Mouse (Mus musculus) bone marrow, adult 2 months (tissue): ENCODE measurements around the gene Ndufaf2. TPM values are rescaled to one million over a fixed set of nuclear protein-coding genes. Genes with fewer than 3 reads are reported as not detected.

Experiments used
- H3K27ac ChIP-seq: fragments of 200-500 bp; 2 replicates; pipeline ENCODE4 v1.5.1; 2012; ENCODE audit warnings: low read depth, mild to moderate bottlenecking, control low read depth, inconsistent platforms, low read length; ENCODE audit not compliant: control insufficient read depth, poor library complexity, insufficient read depth
- H3K4me1 ChIP-seq: fragments of 200-500 bp; 2 replicates; pipeline ENCODE4 v1.6.1; 2011; ENCODE audit warnings: low read length; ENCODE audit not compliant: control insufficient read depth, insufficient read depth
- H3K4me3 ChIP-seq: fragments of 200-500 bp; replicated peaks from 2 replicates; pipeline ENCODE3; 2011; ENCODE audit warnings: mild to moderate bottlenecking, low read depth, low read length, control low read depth; ENCODE audit not compliant: control insufficient read depth
- CTCF ChIP-seq: fragments of 200-500 bp; IDR thresholded peaks from 2 replicates; pipeline ENCODE4 v1.5.1; 2011; ENCODE audit warnings: low read length, control low read depth; ENCODE audit not compliant: control insufficient read depth, insufficient read depth
- POLR2A ChIP-seq: fragments of 200-500 bp; IDR thresholded peaks from 2 replicates; pipeline ENCODE4 v1.6.1; 2011; ENCODE audit warnings: low read depth, mild to moderate bottlenecking, control low read depth, low read length, borderline replicate concordance; ENCODE audit not compliant: control insufficient read depth
- WGBS: fragments of 180-500 bp; shearing (Covaris S2); methylation state at CpG from one replicate; pipeline ENCODE4 v1.1.7; 2018; 5-methylcytosine and 5-hydroxymethylcytosine counted together
- polyA plus RNA-seq: library from polyadenylated mRNA; stranded (reverse); fragments of >200 nt; gene quantifications from 2 replicates; pipeline ENCODE4 v1.2.4, GENCODE M21; 2011; ENCODE audit warnings: low replicate concordance; ENCODE audit not compliant: missing spikeins, insufficient read depth, insufficient read length

The Ndufaf2 gene
- polyA plus RNA-seq, result 15.9 and 20.7 TPM in 2 replicates

DNA sequence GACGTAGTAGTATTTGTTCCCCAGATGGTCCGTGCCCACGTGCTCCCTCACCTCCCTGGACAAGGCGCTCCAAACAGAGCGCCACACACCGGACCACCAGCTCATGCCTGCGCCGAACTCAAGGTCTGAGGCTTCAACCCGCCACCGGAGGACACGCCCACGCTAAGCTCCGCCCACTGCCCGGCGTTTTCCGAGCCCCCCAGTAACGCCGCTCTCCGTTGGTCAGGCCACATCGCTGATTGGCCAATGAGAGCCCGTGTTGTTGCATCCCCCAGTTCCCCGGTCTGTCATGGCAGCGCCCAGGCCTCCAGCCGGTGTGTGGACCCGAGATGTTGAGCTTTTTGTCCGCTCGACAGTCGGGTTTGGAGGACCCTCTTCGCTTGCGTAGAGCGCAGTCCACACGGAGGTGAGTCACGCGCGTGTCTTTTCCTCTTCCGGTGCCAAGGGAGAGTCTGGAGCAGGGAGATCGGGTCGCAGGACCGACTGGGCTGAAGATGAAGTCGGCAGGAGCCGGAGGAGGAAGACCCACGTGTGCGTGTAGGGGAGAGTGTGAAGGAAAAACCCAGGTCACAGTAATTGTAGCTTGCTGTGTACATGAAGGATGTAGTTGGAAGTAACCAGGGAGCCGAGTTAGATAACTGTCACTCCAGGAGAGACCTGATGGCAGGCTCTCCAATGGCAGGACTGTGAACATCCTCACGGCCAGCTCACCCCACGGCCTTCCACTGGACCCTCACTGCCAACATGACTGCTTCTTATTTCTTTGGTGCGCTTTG is at the start of gene Ndufaf2, which contains the start of gene Ercc8:
Gene Ndufaf2, minus strand, starts transcription at position 159 of the 776 bp plus-strand sequence.
Gene Ercc8, plus strand, starts transcription at position 267 of the 776 bp plus-strand sequence.
- peak within 1 kb of the TSS; percentile 96 for H3K4me3 ChIP-seq
- TF ChIP-seq POLR2A (peak; percentile 43; the same call in 1 of the 2 replicates), CTCF (peak; percentile 5; the same call in 1 of the 2 replicates)
- WGBS, result under 1% methylated on average over 47 of the region's 47 CpGs
- no peaks in the 10 kb centered on the region; the same call in 1 of the 2 replicates for H3K4me1 ChIP-seq
- no peak within 1 kb of the TSS for H3K27ac ChIP-seq

DNA sequence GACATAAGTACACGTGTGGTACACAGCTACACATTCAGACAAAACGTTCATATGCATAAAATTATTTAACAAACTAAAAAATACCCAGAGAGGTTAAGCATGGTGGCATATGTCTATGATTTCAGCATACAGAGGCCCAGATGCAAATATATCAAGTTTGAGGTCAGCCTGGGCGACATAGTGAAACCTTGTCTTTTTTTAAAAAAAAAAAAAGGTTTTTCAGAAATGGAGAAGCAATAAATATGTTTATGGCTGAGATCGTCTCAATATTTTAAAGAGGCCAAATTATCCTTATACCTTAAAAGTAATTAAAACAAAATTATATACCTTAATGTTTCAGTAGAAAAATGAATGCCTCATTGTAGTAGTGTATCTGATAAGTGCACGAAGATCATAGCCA is 49.7 kb upstream of the Ndufaf2 start:
- Histone ChIP-seq H3K4me3 (no peak overlapping the region), H3K27ac (no peak overlapping the region), H3K4me1 (no peaks in the 10 kb centered on the region; the same call in none of the 2 replicates)
- WGBS, result 69% methylated on average over 5 of the region's 5 CpGs
- no peak for TF ChIP-seq POLR2A

DNA sequence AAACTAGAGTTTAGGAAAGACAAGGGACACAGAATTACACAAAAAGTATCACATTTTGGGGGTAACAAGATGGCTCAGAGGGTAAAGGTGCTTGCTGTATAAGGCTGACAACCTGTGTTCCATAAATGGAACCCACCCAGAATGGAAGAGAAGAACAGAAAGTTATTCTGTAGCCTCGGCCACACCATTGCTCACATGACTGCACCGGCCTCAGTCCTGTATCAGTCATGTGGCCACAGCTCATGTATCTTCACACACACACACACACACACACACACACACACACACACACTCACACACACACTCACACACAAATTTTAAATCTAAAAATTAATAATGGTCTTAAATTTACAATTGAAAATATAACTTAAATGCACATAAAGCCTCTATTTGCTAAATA is 49.0 kb upstream of the Ndufaf2 start:
- H3K27ac ChIP-seq, result no peak overlapping the region
- 84% methylated on average over 2 of the region's 2 CpGs for WGBS
- H3K4me3 ChIP-seq, result no peak overlapping the region
- H3K4me1 ChIP-seq, result no peaks in the 10 kb centered on the region; the same call in none of the 2 replicates
- TF ChIP-seq CTCF, result no peak
- no peak for TF ChIP-seq POLR2A

DNA sequence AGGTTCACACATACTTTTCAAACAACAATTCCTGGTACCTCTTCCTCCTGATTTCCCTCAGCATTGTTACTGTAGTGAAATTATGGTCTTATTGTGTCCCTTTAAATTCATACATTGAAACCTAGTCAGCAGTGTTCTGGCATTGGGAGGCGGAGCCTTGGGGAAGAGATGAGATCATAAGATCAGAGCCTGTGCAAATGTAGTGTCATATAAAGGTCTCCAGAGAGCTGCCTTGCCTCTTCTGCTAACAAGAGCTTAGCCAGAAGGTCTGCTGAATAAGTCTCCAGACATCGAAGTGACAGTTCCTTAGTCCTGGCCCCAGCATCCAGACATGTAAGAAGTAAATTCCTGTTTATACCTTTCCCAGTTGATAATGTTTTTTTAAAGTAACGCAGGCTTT is 46.4 kb upstream of the Ndufaf2 start:
- no peaks in the 10 kb centered on the region for H3K4me1 ChIP-seq
- WGBS, result 82% methylated on average over 3 of the region's 3 CpGs
- no peak overlapping the region for H3K4me3 ChIP-seq
- H3K27ac ChIP-seq, result no peak overlapping the region
- TF ChIP-seq CTCF, result no peak
- no peak for TF ChIP-seq POLR2A

DNA sequence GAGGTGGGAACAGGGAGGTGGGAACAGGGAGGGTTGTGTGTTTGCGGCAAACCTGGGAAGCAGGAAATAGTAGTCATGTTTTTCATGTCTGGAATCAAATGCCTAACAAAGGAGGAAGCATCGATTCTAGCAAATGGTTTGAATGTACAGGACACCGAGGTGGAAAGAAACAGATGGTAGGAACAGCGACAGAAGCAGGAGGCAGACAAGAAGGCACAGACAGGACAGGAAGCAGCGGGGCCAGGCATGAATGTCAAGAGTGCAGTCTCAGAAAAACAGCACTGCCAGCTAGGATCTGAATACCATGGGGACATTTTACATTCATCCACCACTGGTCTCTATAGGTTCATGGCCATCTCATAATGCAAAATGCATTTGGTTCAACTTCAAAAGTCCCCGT is 37.1 kb upstream of the Ndufaf2 start:
- H3K4me1 ChIP-seq, result no peaks in the 10 kb centered on the region
- no peak overlapping the region for H3K4me3 ChIP-seq
- no peak for TF ChIP-seq CTCF
- no peak for TF ChIP-seq POLR2A
- WGBS, result 83% methylated on average over 6 of the region's 6 CpGs
- no peak overlapping the region for H3K27ac ChIP-seq

DNA sequence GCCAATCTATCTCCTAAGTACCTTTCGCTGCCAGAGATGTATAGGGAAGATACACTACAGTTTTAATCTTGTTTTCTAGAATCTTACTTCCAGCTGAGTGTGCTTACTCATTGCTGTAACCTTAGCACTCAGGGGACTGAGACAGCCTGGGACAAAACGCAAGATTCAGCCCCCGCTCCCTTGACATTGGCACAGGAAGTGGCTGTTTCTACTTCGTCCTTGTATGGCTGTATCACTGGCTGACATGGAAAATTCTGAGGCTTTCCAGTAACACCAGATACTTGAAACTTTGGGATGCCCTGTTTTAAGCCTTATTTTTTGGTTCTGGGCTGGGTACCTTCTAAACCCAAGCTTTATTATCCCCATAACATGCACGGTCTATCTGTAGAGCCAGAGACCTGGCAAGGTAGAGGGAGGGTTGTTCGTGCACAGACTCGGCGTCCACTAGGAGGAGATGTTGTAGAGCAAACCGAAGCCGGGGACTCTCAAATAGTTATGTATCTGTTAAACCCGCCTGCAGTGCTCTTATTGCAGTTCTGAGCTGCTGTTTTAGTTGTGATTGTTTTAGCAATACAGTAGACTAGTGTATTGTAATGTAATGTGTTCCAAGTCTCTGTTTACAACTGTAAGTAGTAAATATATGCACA is 32.8 kb upstream of the Ndufaf2 start:
- H3K4me3 ChIP-seq, result no peak overlapping the region

DNA sequence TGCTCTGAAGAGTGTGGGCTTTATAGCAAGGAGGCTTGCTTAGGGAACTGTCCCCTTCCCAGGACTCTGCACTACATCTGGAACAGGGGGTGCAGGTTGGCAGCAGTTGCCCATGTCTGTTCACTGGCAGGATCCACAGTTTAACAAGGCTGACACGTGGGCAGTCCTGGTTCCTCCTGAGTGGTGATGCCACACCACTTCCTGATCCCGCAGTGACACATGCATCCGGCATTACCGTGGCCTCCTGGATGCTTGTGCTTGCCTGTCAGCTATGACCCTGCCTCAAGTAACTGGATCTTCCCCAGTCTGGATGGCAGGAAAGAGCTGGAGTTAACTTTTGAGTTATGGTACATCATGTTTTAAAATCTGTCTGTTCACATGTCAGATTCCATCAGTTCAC is 29.6 kb upstream of the Ndufaf2 start:
- WGBS, result 58% methylated on average over 4 of the region's 4 CpGs
- no peak for TF ChIP-seq CTCF

More for the DNA sequence above, 32.8 kb upstream of the Ndufaf2 start:
- Histone ChIP-seq H3K27ac (no peak overlapping the region), H3K4me1 (no peaks in the 10 kb centered on the region)
- peak; percentile 68 for TF ChIP-seq CTCF
- TF ChIP-seq POLR2A, result no peak
- 32% methylated on average over 11 of the region's 11 CpGs for WGBS

DNA sequence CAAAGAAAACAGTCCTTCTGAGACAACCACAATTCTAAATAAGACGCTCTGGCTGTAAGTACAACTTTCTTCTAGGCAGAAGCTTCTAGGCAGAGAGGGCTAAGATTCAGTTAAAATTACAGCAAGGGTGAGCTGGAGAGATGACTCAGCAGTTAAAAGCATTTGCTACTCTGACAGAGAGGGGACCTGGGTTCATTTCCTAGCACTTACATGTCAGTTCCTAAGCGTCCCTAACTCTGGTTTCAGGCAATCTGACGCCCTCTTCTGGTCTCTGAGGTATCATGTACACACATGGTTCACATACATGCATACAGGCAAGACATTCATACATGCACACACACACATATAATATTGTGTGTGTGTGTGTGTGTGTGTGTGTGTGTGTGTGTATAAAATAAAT is 27.1 kb upstream of the Ndufaf2 start:
- no peak for TF ChIP-seq POLR2A
- no peak for TF ChIP-seq CTCF
- no peak overlapping the region for H3K27ac ChIP-seq
- no peak overlapping the region for H3K4me3 ChIP-seq
- WGBS, result 90% methylated on average over 3 of the region's 3 CpGs
- H3K4me1 ChIP-seq, result no peaks in the 10 kb centered on the region

More for the DNA sequence above, 29.6 kb upstream of the Ndufaf2 start:
- no peak overlapping the region for H3K4me3 ChIP-seq
- H3K4me1 ChIP-seq, result no peaks in the 10 kb centered on the region
- no peak overlapping the region for H3K27ac ChIP-seq
